Mouse (Mus musculus) stomach, postnatal 0 days (tissue): ENCODE results near the gene Eme2.
A peak's percentile ranks its signal among the peaks of the same experiment; 100 is the strongest.

Experiments used
- CTCF ChIP-seq: IDR thresholded peaks from 2 replicates; pipeline ENCODE4 v1.5.1; 2016; ENCODE audit warnings: antibody characterized with exemption, low read depth, mild to moderate bottlenecking, moderate library complexity
- EP300 ChIP-seq: optimal IDR thresholded peaks from 2 replicates; pipeline ENCODE3; 2016; ENCODE audit warnings: antibody characterized with exemption

GRCm38 (mm10) chr17:24881738-24882440 is 13.0 kb downstream of the Eme2 start:
- peak; percentile 75 for TF ChIP-seq CTCF
- TF ChIP-seq EP300, result no peak
